Mouse (Mus musculus) cortical plate, adult 2 months (tissue): Measurements from ENCODE around the gene Hoxc11.

ENCODE experiments used
- CTCF ChIP-seq: fragments of 200-500 bp; IDR thresholded peaks from 2 replicates; pipeline ENCODE4 v1.5.1; 2011; ENCODE audit warnings: mild to moderate bottlenecking, control low read depth, low read length; ENCODE audit not compliant: insufficient read depth; ENCODE audit errors: extremely low read depth
- POLR2A ChIP-seq: fragments of 200-500 bp; IDR thresholded peaks from 2 replicates; pipeline ENCODE4 v1.6.1; 2011; ENCODE audit warnings: mild to moderate bottlenecking, low read length, control low read depth; ENCODE audit not compliant: insufficient read depth; ENCODE audit errors: extremely low read depth

- TF ChIP-seq POLR2A (no peak), CTCF (no peak)
Measured at GRCm38 (mm10) chr15:102999183-102999831, 45.1 kb downstream of the Hoxc11 start.
